Mouse (Mus musculus): Measurements from ENCODE around the gene Tnfrsf9. TPM values are rescaled to one million over a fixed set of nuclear protein-coding genes. Genes with fewer than 3 reads are reported as not detected.

Tnfrsf9 gene
- polyA plus RNA-seq, 1 experiment, result 0.08 TPM

DNA sequence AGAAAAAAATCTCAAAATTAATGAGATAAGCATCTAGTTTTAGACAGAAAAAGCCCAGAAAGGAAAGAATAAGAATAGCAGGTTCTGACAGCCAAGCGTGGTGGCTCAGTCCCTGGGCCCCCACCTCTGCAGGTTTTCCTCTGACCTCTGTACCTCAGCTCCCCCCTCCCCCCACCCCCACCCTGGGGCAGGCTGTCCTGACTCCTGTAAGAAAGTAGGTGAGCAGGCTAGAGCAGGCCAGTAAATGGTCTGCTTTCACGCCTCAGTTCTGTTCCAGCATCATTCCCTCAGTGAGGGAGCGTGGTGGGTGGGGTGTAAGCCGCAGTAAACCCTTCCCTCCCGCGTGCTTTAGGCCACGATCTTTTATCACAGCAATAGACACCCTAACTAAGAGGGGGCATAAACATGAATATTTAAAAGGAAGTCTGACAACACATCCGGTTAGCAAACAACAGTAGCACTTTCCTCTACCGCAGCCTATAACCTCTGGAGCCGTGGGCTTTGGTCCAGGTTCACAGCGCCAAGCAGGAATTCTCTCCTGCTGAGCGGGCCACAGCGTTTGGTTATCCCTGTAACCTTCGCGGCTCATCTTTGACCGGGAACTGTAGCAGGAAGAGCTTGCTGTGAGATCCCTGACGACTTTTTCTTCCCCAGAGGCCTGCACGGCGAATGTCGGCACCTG lies 24.9 kb upstream of the Tnfrsf9 start:
- TF ChIP-seq MYOD1 (IDR thresholded peaks at IDR 0.05; ENCODE audit: control insufficient read depth, insufficient read length, low read depth), result no peak
- no peak for TF ChIP-seq CTCF (IDR thresholded peaks at IDR 0.05; ENCODE audit: control insufficient read depth, insufficient read depth, insufficient read length)
- TF ChIP-seq CEBPB (IDR thresholded peaks at IDR 0.05; ENCODE audit: low read depth), result no peak
- TF ChIP-seq USF1 (IDR thresholded peaks at IDR 0.05; ENCODE audit: low read depth), result no peak
- no peak for TF ChIP-seq MYOG (IDR thresholded peaks at IDR 0.05; ENCODE audit: control insufficient read depth, extremely low read depth, insufficient read length)
- TF ChIP-seq FOSL1 (IDR thresholded peaks at IDR 0.05; ENCODE audit: insufficient read depth, low read length, poor library complexity, severe bottlenecking), result no peak
- TF ChIP-seq MAX (IDR thresholded peaks at IDR 0.05), result no peak
- no peaks in the 10 kb centered on the region for H3K36me3 ChIP-seq (ENCODE audit: control insufficient read depth, insufficient read depth)
- H3K79me3 ChIP-seq (ENCODE audit: low read depth), result no peaks in the 10 kb centered on the region
- H3K27me3 ChIP-seq (ENCODE audit: control insufficient read depth, insufficient read depth, insufficient read length), result no peaks in the 10 kb centered on the region
- H3ac ChIP-seq (ENCODE audit: control insufficient read depth, insufficient read length, low read depth), result no peak overlapping the region
- no peaks in the 10 kb centered on the region for H3K79me2 ChIP-seq (ENCODE audit: control insufficient read depth, insufficient read depth)
- H3K4me3 ChIP-seq (ENCODE audit: insufficient read depth, poor library complexity, severe bottlenecking), result no peak overlapping the region

- H3K27me3 ChIP-seq (ENCODE audit: control insufficient read depth, insufficient read depth, insufficient read length), result no peaks in the 10 kb centered on the region
- no peaks in the 10 kb centered on the region for H3K79me3 ChIP-seq (ENCODE audit: low read depth)
- no peaks in the 10 kb centered on the region for H3K79me2 ChIP-seq (ENCODE audit: control insufficient read depth, insufficient read depth)
- no peak overlapping the region for H3ac ChIP-seq (ENCODE audit: control insufficient read depth, insufficient read length, low read depth)
- TF ChIP-seq USF1 (IDR thresholded peaks at IDR 0.05; ENCODE audit: low read depth) (no peak), MYOG (IDR thresholded peaks at IDR 0.05; ENCODE audit: control insufficient read depth, extremely low read depth, insufficient read length) (no peak), FOSL1 (IDR thresholded peaks at IDR 0.05; ENCODE audit: insufficient read depth, low read length, poor library complexity, severe bottlenecking) (no peak), CEBPB (IDR thresholded peaks at IDR 0.05; ENCODE audit: low read depth) (no peak), MAX (IDR thresholded peaks at IDR 0.05) (no peak), CTCF (IDR thresholded peaks at IDR 0.05; ENCODE audit: control insufficient read depth, insufficient read depth, insufficient read length) (no peak), MYOD1 (IDR thresholded peaks at IDR 0.05; ENCODE audit: control insufficient read depth, insufficient read length, low read depth) (no peak)
- H3K4me3 ChIP-seq (ENCODE audit: insufficient read depth, poor library complexity, severe bottlenecking), result no peak overlapping the region
- H3K36me3 ChIP-seq (ENCODE audit: control insufficient read depth, insufficient read depth), result no peaks in the 10 kb centered on the region
Measured at GRCm38 (mm10) chr4:150889955-150890315, 24.4 kb upstream of the Tnfrsf9 start.

GRCm38 (mm10) chr4:150891308-150891707 lies 23.1 kb upstream of the Tnfrsf9 start:
- no peaks in the 10 kb centered on the region for H3K79me3 ChIP-seq (ENCODE audit: low read depth)
- no peak overlapping the region for H3ac ChIP-seq (ENCODE audit: control insufficient read depth, insufficient read length, low read depth)
- no peaks in the 10 kb centered on the region for H3K79me2 ChIP-seq (ENCODE audit: control insufficient read depth, insufficient read depth)
- H3K4me3 ChIP-seq (ENCODE audit: insufficient read depth, poor library complexity, severe bottlenecking), result no peak overlapping the region
- H3K27me3 ChIP-seq (ENCODE audit: control insufficient read depth, insufficient read depth, insufficient read length), result no peaks in the 10 kb centered on the region
- TF ChIP-seq MYOG (IDR thresholded peaks at IDR 0.05; ENCODE audit: control insufficient read depth, extremely low read depth, insufficient read length), result no peak
- peaks cover under 1% of the 10 kb centered on the region for H3K36me3 ChIP-seq (ENCODE audit: control insufficient read depth, insufficient read depth)

- TF ChIP-seq CEBPB (IDR thresholded peaks at IDR 0.05; ENCODE audit: low read depth) (no peak), USF1 (IDR thresholded peaks at IDR 0.05; ENCODE audit: low read depth) (no peak), CTCF (IDR thresholded peaks at IDR 0.05; ENCODE audit: control insufficient read depth, insufficient read depth, insufficient read length) (no peak), MYOD1 (IDR thresholded peaks at IDR 0.05; ENCODE audit: control insufficient read depth, insufficient read length, low read depth) (no peak)
- H3K27me3 ChIP-seq (ENCODE audit: control insufficient read depth, insufficient read depth, insufficient read length), result no peaks in the 10 kb centered on the region
- no peaks in the 10 kb centered on the region for H3K79me3 ChIP-seq (ENCODE audit: low read depth)
- H3ac ChIP-seq (ENCODE audit: control insufficient read depth, insufficient read length, low read depth), result no peak overlapping the region
- no peaks in the 10 kb centered on the region for H3K79me2 ChIP-seq (ENCODE audit: control insufficient read depth, insufficient read depth)
- H3K36me3 ChIP-seq (ENCODE audit: control insufficient read depth, insufficient read depth), result peaks cover 35% of the 10 kb centered on the region
- H3K4me3 ChIP-seq (ENCODE audit: insufficient read depth, poor library complexity, severe bottlenecking), result no peak overlapping the region
Measured at GRCm38 (mm10) chr4:150894718-150895501, 19.5 kb upstream of the Tnfrsf9 start.

GRCm38 (mm10) chr4:150896896-150897624 lies 17.3 kb upstream of the Tnfrsf9 start:
- Histone ChIP-seq H3K79me3 (ENCODE audit: low read depth) (no peaks in the 10 kb centered on the region), H3K79me2 (ENCODE audit: control insufficient read depth, insufficient read depth) (no peaks in the 10 kb centered on the region), H3K36me3 (ENCODE audit: control insufficient read depth, insufficient read depth) (peaks cover 41% of the 10 kb centered on the region), H3K27me3 (ENCODE audit: control insufficient read depth, insufficient read depth, insufficient read length) (no peaks in the 10 kb centered on the region), H3K4me3 (ENCODE audit: insufficient read depth, poor library complexity, severe bottlenecking) (no peak overlapping the region), H3ac (ENCODE audit: control insufficient read depth, insufficient read length, low read depth) (peak overlapping the region; percentile 26)
- no peak for TF ChIP-seq FOSL1 (IDR thresholded peaks at IDR 0.05; ENCODE audit: insufficient read depth, low read length, poor library complexity, severe bottlenecking)
- no peak for TF ChIP-seq MYOD1 (IDR thresholded peaks at IDR 0.05; ENCODE audit: control insufficient read depth, insufficient read length, low read depth)
- TF ChIP-seq CEBPB (IDR thresholded peaks at IDR 0.05; ENCODE audit: low read depth), result no peak
